Mouse (Mus musculus) bone marrow macrophage, adult 2 months (primary cell): ENCODE measurements around the gene Scn5a.

ENCODE experiments used
- CTCF ChIP-seq: IDR thresholded peaks from 2 replicates; pipeline ENCODE4 v1.5.1; 2012; ENCODE audit warnings: low read depth, mild to moderate bottlenecking, low read length, moderate library complexity
- POLR2A ChIP-seq: IDR thresholded peaks from 2 replicates; pipeline ENCODE4 v1.6.1; 2012; ENCODE audit warnings: mild to moderate bottlenecking, low read depth, low read length, borderline replicate concordance

- TF ChIP-seq POLR2A (no peak), CTCF (no peak)
These were observed 140.8 kb downstream of the Scn5a start for GRCm38 (mm10) chr9:119438065-119438464.
